Mouse (Mus musculus): Measurements from ENCODE around the gene Mib2. TPM values are rescaled to one million over a fixed set of nuclear protein-coding genes. Genes with fewer than 3 reads are reported as not detected.
"Not testable (repeated sequence)": the region's sequence is repeated elsewhere in the genome, so short reads cannot be mapped to it uniquely, and the experiment has no call there.

Mib2 gene
- total RNA-seq, 2 experiments from 2014 or later: 128 to 129 TPM

DNA sequence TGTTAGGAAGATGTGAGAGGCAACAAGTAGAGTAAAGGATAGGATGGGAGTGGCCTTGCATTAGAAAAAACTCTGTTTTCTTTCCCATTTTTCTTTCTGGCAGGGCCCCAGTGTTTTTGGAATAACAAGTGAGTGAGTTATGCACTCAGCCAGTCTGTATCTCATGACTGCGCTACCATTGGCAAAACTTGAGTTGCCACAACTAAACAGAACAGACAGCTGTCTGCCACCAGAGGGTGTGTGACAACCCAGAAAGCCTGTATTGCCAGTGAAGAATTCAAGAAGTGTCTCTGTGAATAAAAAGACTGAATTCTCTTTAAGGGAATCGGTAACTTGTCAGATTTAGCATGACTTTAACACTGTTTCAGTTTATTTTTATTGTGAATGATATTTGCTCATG is 7.0 kb upstream of the Mib2 start:
- DNase-seq (ENCODE audit: low spot score in 2 of 2): no peak

DNA sequence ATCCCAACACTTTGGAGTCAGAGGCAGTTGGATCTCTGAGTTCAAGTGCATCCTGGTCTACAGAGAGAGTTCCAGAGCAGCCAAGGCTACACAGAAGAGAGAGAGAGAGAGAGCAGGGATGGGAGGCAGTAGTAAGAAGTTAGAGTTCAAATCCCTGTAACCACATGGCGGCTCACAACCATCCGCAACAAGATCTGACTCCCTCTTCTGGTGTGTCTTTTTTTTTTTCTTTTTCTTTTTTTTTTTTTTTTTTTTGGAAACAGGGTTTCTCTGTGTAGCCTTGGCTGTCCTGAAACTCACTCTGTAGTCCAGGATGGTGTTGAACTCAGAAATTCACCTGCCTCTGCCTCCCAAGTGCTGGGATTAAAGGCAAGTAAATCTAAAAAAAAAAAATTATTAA is 3.1 kb upstream of the Mib2 start:
- no peak for DNase-seq (ENCODE audit: low spot score in 2 of 2)

DNA sequence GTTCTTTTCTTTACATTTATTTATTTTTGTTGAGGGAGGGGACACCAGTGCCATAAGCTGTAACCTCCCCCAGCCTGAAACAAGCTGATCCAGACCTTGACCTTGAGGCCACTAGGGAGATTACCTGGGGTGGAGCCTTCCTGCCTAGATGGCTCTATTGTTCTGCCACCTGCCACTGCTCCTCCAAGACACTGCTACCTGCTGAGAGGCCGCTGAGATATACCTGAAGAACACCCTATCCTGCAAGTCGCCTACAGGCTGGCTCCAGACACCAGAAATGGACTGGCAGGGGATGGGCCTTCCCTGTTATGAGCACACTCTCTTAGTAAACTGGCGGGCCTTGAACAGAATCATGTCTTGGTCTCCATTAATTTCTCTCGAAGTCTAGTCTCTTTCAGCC is 1.2 kb upstream of the Mib2 start:
- DNase-seq (ENCODE audit: low spot score in 2 of 2): not testable (repeated sequence)

DNA sequence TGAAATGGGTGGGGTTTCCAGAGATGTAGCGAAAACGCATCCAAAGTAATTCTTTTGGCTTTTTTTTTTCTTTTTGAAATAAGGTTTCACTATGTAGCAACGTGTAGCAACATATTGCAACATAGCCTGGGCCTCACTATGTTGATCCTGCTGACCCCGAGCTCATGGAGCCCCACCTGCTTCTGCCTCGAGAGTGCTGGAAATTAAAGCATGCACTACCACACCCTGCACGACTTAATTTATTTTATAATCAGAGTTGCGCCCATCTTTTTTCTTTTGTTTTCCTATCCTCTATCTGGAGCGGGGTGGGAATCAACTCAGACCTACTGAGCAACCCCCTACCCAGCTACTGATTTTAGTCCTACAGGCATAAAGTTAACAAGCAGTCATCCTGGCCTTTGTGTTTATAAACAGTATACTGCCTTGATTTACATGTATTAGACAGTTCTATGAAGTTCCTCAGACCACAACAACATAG is 639 bp upstream of the Mib2 start:
- DNase-seq (ENCODE audit: low spot score in 2 of 2): no peak

DNA sequence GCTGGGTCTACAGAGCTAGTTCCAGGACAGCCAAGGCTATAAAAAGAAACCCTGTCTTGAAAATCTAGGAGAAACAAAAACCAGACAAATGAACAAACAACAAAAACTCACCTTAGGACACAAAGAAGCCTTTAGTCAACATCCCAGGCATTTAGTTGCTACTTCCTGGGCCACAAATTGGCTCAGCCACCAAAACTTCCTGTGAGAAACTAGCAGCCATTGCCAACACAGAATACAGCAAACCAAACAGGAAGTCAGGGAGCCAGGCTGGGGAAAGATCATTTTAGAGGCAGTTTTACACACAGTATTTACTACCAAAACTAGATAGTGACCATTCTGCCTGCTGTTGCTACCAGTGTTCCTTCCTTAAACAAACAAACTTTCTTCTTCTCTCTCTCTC is 2.1 kb downstream of the Mib2 start:
- no peak for DNase-seq (ENCODE audit: low spot score in 2 of 2)

DNA sequence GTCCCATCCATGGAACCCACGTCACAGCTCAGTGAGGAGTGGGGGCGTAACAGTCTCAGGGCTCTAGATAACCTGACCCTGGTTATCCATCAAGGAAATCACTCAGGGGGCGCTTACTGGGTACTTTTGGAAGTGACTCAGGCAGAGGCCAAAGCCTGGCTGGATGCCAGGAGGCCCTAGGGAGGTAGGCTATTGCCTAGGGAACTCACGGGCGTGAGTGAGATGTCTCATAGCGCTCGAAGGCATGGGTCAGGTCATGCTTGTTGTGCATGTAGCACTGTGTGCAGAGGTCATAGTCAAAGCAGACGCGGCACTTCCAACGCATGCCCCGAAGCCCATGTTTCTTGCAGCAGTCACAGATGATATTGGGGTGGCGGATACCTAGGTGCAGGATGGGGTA is 8.4 kb downstream of the Mib2 start:
- DNase-seq (ENCODE audit: low spot score in 2 of 2): no peak

DNA sequence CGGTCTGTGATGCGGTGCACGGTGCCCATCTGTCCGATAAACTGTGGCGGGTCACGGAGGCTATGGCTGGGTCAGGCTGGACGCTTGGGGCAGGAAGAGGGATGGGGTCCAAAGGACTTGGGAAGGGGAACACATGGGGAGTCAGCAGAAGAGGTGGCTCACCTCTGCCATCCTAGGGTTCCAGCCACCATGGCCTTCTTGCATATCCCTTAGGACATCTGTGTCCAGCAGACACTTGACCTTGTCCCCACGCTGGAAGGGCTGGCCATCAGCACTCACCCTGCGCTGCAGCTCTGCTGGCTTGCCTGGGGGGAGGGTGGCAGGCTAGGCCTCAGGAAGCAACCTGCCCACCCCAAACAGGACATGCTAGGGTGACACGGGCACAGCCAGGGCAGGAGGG is 10.0 kb downstream of the Mib2 start:
- no peak for DNase-seq (ENCODE audit: low spot score in 2 of 2)

DNA sequence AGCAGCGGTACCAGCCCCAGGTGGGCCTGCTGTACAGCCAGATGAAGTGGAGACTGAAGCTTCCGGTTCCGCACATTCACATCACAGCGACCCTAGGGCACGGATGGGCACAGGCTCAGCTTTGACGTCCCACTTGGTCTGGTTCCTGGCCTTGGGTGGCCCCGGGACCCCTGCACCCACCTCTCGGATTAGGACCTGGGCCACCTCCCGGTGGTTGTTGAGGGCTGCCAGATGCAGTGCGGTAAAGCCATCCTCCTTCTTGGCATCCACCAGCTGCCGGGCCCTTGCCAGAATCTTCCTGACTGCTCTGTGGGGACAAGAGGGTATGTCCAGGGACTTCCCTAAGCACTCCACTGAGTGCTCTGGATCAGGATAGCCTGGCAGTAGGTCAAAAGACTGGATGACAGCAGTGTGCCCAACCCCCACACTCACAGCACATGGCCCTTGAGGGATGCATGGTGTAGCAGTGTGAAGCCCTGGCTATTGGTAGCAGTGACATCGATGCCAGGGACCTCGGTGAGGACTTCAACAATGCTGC is 12.7 kb downstream of the Mib2 start:
- DNase-seq (ENCODE audit: low spot score in 2 of 2): no peak

DNA sequence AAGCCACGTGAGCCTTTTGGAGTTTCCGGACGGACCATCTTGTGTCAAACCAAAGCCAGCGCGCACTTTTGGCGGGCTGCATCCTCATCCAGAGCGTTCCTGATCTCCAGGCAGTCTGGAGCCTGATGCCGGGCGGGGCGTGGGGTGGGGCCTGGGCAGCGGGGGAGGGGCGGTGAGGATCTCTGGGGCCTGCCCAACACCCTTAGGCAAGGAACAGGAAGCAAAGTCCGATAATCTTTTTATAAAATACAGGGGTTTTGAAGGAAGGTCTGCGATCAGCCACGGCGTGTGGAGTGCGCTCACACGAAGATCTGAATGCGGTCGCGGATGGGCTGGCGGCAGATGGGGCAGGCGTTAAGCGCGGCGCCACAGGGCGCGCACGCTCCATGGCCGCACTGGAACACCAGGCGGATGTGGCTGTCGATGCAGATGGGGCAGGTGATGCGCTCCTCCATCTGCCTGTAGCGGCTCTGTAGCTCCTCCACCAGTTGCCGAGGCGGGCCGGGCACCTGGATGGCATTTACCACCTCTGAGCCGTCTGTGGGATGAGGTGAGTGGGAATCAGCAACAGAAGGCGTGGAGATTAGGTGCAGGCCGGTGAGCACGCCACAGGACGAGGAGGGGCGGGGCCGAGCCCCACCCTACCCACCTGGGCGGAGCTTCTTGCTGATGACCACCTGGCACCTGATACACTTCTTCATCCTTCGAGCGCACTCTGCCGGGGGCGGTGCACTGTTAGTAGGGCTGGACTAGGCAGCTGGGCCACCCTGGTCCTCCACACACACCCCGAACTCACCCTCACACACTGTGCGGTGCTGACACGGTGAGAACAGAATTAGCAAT is 14.3 kb downstream of the Mib2 start:
- no peak for DNase-seq (ENCODE audit: low spot score in 2 of 2)

DNA sequence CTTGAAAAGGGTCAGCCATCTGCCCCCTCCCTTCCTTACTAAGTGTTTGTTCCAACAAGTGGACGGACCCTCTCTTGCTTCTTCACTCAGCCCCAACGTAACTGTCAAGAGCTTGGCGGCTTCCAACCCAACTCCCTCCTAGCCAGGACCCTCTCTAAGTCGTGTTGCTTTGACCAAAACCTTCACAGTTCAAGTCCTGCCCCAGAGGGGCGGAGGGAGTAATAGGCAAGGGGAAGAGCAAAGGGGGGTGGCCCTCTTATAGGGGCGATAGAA is 14.9 kb downstream of the Mib2 start:
- no peak for DNase-seq (ENCODE audit: low spot score in 2 of 2)

DNA sequence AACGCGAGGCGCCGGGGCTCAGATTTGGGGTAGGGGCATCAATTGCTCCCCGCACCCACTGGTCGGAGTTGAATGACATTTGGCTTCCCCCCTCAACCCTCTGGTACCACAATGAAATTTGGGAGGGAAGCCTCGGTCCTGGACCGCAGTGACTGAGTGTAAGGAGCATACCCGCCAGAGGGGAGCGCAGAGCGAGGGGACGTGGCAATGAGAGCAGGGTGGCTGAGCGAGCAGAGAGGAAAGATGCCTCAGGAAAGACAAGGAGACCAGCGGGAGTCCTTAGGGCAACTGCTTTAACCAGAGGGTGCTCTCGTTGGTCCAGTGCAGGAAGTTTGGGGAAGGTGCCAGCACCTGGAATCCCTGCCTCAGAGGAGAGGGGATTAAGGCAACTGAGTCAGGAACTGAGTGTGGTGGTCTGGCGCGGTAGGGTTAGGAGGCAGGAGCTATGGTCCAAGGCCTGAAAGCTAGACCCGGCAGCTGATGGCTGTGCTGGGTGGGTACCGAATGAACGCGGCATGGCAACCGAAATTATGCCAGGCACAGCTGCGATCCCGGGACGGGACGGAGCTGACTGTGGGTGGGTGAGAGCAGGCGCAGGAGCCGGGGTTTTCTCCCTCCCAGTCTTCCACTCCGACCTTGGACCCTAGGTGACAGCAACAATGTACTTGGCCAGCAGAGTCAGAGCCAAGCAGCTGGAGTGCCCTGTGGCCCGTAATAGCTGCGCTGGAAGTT is 15.4 kb downstream of the Mib2 start:
- no peak for DNase-seq (ENCODE audit: low spot score in 2 of 2)

DNA sequence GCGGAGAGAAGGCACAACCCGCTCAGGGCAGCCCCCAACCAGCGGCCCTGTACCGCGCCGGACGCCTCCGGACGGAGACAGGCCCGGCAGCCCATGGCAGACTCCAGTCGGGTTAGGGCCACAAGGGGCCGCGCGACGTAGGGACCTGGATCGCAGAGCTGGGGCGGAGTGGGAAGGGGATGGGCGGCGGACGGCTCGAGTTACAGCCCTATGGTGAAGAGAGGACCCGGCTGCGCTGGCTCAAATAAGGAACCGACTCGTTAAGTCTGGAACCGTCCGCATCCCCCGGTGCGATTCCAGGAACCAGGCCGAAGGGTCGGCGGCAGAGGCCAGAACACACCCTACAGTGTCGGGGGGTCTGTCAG is 15.9 kb downstream of the Mib2 start, which contains the start of gene Mmp23:
Gene Mmp23 (minus strand): TSS at position 299 of the 365 bp plus-strand sequence.
- DNase-seq (ENCODE audit: low spot score in 2 of 2): no peak

DNA sequence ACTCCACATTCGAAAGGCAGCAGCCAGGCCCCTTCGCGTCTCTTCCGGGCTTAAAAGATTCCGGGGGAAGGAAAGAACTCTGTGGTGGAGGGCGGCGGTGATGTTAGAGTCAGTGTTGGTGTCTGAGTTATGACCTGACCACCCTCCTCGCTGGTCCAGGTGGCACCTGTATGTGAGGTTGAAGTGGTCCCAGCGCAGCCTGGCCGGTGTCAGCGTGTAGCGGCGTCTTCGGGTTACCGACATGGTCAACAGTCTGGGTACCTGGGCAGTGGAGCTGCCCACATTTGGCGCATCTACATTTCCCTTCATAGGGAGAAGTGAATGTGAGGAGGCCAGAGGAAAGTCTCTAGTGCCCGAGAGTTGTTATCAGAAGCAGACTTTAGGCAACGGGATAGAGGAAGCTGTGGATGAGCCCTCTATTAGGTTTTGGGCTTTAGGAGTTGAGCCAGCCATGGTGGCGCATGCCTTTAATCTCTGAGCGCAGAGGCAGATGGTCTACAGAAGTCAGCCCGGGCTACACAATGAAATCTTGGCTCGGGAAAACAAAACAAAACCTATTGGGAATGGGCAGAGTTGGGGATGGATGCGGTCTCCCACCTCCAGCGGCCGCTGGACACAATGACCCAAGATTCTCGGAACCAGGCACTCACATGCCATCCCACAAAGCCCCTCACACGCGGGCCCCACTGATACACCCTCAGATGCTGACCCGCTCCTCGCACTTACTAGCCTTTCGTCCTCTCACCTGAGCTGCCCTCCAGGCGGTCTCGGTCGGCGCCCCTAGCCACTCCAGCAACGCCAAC is 16.5 kb downstream of the Mib2 start:
- DNase-seq (ENCODE audit: low spot score in 2 of 2): no peak

DNA sequence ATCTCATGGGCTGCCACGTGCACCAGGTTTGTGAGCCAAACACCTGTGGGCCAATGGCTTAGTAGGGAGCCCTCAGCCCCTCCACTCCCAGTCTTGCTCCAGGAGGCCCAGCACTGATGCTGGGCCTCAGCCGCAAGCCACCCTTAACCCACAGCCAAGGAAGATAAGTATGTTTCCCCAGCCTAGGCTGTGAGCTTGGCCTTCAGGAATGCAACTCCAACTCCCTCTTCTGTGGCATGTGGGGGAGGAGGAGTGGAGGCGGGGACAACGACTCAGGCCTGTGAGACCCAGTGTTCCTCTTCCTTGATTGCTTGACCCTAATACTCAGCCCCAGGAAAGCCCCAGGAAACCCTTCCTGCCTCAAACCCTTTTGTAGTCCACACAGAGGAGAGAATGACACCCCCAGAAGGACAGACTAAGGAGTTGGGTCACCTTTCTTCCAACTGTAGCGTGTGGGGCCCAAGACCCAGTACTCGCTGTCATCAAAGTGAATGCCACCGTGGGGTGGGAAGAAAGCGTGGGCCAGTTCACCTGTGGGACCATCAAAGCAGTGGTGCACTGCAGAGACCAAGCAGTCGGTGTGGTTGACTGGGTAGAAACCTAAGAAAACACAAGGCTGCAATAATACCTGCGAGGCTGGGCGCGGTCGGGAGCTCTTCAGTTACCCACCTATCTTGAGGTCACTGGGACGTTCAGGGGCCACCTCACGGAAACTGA is 17.3 kb downstream of the Mib2 start:
- DNase-seq (ENCODE audit: low spot score in 2 of 2): no peak

DNA sequence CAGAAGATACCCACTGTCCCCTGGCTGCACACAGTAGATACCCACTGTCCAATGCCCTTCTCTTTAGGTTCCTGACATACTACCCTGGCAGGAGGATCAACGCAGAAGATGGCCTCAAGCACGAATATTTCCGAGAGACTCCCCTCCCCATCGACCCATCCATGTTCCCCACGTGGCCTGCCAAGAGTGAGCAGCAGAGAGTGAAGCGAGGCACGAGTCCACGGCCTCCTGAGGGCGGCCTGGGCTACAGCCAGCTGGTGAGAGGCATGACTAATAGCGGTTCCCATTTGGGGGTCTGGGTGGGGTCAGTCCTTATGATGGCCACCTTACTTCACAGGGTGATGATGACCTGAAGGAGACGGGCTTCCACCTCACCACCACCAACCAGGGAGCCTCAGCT is 19.6 kb downstream of the Mib2 start:
- DNase-seq (ENCODE audit: low spot score in 2 of 2): no peak

DNA sequence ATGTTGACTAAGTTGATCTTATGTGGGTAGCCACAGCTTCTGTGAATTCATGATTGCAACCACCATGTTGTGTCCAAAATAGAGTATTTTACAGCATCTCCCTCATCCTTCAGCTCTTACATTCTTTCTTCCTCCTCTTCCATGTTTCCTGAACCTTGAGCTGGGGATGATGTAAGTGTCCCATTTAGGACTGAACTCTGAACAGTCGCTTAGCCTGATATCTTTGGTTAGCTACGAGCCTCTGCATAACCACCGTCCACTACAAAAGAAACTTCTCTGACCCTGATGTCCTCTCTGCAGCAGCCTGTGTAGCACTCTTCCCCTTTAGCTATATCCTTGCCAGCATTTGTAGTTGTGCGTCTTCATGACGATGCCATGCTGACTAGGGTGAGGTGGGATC is 23.3 kb downstream of the Mib2 start:
- no peak for DNase-seq (ENCODE audit: low spot score in 2 of 2)

DNA sequence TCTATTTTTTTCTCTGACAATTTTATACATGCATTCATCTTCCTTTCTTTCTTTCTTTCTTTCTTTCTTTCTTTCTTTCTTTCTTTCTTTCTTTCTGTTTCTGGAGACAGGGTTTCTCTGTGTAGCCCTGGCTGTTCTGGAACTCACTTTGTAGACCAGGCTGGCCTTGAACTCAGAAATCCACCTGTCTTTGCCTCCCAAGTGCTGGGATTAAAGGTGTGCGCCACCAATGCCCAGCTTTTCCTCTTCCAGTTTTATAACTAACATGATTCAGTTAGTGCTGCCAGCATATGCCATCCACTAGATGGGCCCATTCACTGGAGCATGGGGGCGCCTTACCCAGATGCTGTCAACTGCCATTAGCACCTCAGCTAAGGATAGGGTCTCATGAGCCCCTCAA is 23.7 kb downstream of the Mib2 start, which contains the start of gene Gm10563:
Gene Gm10563 (minus strand): TSS at position 101 of the 400 bp plus-strand sequence.
- DNase-seq (ENCODE audit: low spot score in 2 of 2): not testable (repeated sequence)

DNA sequence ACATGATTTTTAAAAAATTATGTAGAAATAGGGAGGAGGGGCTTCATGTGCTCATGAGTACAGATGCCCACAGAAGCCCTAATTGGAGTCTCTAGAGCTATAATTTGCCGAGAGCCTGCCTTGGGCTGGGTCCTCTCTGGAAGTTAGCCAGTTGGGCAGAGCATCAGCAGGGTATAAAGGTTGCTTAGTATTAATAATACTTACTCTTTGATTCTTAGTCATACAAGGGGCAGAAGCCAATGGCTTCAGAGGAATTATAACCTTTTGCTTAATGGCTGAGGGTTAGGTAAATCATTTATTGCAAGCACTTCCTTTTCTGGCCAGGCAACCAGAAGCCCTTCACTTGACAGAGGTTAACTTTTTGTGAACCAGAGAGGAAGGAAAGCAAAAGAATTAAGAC is 25.5 kb downstream of the Mib2 start:
- DNase-seq (ENCODE audit: low spot score in 2 of 2): no peak

DNA sequence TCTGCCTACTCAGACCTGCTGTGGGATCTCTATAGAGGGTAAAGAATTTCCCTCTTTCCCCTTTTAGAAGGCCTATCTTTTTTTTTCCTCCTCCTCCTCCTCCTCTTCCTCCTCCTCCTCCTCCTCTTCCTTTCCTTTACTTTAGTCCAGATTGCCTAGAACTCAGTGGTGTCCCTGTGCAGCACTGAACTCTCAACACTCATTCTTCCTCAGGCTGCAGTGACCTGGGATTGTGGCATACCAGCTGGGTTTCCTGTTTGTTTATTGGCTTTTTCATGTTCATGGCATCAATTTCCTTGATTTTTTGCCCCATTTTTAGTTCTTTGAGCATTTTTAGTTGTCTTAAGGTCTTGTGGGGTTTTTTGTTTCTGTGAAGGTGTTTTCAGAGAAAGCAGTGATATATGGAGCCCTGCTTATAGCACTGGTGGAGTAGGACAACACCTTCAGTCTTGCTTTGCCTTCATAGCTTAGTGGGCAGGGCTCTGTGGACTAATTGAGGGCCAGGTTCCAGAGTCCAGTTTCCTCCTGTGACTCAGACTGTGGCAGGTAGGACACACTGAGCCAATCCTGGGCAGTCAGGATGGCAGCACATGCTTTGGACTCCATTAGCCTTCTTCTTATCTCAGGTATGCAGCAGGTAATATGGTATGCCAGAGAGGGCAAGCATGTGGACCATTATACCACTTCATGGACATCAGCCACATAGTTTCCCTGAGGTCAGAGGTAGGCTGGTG is 33.1 kb downstream of the Mib2 start:
- DNase-seq (ENCODE audit: low spot score in 2 of 2): no peak

DNA sequence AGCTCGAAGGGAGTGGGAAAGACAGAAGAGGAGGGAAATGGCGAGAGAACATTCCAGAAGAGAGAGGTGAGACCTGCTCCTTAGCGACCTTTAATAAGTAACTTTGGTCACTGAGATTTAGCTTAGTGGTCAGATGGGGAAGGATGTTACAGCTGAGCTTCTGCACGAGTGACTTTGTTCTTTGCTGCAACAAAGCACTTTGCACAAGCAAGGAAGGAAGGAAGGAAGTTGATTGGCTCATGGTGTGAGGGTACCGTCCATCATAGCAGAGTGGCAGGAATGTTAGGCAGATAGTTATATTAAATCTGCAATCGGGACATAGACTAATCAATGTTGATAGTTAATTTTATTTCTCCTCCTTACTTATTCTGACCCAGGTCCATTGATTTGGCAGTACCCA is 38.7 kb downstream of the Mib2 start:
- DNase-seq (ENCODE audit: low spot score in 2 of 2): no peak
